Mouse (Mus musculus) kidney, postnatal 36 days (tissue): ENCODE results near the gene Bdkrb1.

Experiments
- DNase-seq, 2 experiments: peaks; one replicate each; pipeline ENCODE4 v3.0.0; 2021 to 2022; ENCODE audit warnings: mixed read lengths in 2 of 2

Bdkrb1 gene

DNA sequence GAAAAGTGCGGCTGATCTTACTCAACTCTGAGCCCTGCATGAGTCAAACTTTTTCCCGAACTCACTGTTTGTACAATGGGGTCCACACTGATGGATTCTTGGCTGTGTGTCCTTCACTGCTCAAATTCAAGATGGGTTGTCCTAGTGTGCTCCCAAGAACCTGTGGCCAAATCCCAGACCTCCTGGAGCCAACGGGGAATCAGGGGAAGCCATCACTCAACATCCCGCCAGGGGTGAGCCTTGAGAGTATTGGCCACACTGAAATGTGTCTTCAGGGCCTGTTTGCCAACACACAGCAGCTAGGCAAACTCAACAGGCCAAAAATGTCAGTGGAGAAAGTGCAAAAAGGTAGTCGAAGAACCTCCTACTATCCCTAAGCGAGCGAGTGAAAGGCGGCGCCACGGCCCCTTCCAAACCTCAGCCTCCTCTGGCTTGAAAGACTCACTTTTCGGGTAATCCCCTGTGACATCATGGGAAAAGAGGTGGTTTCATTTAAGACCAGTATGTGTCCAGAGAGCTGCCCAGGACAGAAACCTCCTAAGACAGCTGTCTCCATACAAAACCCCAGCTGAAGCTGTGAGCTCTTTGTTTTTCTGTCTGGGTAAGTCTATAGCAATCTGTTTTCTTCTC, at the start of gene Bdkrb1:
Gene Bdkrb1, plus strand, starts transcription at position 505 of the 630 bp plus-strand sequence.
- DNase-seq: no peak

DNA sequence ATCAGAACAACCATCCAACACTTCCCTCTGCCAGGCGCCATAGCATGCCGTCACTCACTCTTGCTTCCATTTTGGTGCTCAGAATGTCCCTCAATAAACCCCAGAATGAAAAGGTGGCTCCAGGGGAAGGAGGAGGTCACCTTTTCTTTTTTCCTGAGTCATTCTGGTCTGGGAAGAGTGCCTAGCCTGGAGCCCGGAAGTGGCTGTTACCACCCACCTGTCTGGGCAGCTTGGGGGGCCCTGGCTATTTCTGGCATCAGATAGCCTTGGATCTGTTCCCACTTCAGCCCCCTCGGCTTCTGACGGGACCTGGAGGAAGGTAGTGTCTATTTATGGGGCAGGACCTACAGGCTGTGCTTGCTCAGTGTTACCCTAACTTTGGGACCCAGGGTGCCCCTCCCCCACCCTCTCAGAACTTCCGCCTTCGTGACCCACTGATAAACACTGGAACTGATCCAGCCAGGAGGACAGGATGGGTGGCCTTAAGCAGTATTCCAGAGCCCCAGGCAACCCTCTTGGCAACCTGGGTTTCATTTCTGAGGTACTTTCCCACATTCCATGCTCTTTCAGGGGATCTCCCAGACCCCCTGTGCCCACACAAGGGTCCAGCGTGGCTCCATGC, 48.6 kb upstream of the Bdkrb1 start:
- DNase-seq: peak; percentile 39 to 53

DNA sequence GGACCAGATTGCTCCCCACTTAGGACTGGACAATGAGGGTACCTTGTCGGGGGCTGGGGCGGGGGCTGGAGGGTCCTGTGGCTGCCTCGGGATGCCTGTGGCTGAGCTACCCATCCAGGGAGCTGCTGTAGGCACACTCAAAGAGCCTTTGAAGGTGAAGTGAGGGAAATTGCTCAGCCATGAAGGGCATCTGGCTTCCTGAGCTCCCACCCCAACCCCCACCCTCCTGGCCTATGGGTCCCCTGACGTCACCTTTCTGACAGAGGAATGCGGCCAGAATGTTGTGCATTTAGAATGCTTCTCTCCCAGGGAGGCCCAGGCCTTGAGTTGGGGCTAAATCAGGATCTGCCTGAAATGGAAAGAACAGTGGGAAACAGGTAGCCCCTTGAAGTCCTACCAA, 47.7 kb upstream of the Bdkrb1 start:
- DNase-seq: peak; percentile 44 to 50

DNA sequence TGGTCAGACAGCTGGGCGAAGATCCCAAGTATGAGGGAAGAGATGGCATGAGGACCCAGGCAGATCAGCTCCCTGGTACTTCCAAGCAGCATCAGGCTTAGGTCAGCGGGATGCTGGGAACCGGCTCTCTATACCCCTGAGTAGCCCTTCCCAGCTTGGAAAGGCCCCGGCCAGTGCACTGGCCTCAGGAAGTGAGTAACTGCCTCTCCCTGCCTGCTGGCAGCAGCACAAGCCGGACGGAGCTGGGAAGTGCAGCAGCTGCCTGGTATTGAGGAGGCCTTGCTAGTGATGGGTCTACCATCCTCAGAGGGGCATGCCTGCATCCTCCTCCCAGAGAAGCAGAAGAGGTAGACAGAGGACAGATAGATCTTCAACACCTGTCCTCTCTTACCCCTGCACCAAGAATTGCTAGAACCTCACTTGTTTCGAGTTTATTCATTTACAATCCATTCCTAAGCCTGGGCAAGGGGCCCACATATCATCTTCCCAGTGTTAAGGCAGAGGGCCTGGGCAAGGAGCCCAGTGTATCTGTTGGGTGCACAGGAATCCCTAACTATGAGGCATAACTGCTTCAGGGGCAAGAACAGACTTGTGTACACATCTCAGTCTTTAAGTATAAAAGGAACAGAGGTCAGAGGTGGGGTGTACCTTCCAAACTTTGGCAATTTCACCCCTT, 45.5 kb upstream of the Bdkrb1 start:
- peak; percentile 66 to 72 for DNase-seq

DNA sequence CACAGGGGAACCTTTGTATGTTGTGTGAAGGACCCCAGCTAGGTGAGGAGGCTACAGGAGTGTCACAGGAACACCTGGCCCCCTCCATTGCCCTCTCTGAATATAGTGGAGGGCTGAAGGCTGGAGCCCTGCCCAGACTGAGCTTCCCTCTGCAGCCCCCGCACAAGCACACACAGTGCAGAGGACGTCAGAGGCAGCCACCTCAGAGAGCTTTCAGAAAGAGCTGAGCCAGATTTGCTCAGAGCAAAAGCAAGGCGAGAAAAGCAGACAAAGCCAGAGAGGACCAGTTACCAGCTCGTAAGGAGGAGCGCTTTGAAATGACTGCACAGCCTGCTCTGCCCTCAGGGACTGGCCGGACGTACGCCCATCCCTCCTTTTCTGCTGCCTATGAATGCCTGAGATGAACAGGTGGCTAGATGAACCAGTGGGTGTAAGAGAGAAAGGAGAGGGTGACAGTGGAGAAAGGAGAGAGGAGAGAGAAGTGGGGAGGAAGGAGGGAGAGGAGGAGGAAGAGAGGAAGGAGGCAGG, 41.8 kb upstream of the Bdkrb1 start:
- no peak for DNase-seq

DNA sequence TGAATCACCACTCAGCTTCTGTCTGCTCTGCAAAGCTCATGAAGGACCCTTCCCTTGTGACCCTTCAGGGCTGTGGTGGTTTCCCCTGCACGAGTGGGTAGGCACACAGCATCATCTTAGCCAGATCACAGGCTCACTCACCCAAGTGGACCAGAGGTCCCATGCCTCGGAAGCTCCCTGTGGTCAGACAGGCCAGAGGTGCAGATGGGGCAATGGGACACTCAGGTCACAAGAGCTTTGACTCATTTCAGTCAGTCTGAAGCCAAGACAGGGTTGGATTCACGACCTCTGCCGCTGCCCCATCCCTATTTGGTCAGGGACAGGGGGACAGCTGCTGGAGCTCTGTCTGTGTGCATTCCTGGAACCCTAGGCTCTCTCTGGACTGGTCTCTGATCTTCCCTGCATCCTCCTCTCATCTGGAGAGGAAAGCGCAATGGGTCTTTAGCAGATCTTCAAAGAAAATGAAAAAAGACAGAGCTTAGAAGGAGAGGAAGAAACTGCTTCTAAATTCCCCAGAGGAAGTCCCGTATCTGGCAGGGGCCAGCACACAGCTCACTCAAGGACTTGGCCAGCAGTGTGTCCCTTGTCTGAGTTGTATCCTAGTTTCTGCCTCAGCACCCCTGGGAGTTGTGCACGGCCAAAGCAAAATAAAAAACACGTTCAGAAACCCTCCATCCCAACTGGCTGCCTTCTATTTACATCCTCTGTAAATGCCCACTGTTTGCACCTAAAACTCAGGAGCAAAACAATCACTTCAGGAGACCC, 40.6 kb upstream of the Bdkrb1 start:
- DNase-seq: no peak

DNA sequence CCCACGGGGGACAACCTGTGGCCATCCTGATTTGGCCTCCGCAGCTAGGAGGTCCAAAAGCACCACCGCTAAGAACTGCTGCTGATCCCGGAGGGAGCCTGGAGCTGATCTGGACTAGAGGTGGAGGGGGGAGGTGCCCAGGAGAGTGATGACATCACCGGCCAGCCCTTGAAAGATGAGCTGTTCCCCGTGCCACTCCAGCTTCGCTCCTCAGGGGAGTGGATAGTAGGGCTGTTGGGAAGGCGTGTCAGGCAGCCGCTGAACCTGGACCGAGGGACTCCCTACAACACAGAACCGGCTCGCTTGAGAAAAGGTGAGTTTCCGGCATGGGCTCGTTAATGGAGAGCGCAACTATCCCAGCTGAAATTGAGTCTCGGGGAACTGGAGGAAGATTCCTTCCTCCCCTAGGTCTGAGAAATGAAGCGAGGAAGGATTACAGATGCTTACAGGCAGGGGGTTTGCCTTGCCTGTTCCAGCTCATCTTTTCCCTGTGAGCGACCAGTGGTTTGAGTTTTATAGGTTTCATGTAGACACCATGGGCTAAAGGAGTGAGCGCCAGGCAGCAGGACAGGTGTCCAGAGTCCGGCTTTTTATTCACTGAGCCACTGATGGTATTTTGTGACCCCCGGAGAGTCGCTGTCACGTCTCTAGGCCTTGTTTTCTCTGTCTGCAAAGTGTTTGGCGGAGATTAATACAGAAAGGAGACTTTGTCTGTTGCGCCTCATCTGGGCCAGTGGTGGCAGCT, 39.8 kb upstream of the Bdkrb1 start, which contains the start of gene Bdkrb2:
Gene Bdkrb2, plus strand, starts transcription at position 291 of the 745 bp plus-strand sequence.
- peak; percentile 46 to 56 for DNase-seq

DNA sequence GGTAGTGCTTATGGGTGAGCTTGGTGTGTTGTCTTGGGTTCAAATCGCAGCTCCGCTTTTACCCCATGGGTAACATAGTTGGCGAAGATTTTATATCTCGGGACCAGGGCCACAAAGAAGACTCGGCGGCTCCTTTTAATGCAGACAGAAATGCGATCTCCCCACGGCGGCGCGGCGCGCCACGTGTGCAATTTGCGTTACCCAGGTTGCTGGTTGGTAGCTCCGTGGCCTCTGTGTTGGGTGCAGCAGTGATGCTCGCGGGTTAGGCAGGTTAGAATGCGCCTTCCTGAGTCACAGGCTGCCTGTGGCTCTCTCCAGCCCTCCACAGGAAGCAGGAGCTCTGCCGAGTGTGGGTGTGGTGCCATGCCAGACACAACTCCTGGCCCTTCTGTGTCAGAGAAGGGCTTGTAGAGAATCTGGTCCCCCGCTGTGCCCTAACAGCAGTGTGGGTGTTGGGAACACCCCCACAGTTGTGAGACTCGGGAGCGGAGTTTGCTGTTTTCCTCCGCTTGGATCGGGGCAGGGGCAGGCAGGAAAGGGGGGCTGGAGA, 39.1 kb upstream of the Bdkrb1 start:
- DNase-seq: no peak

DNA sequence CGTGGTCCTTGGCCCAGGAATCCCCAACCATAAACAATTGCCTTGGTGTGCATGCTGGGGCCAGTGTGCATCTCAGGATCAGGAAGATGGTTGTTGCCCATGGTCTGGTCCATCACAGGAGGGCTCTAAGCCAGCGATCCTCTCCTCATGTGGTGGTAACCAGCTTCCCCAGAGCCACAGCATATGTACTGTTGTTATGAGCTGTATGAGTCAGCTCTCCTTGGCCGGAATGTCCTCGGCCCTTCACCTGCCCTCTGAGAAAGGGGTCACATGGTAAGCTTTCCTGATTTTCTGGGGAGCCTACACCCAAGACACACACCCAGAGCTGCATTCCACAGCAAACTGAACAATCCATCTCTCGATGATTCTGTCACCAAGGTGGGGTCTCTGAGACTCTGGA, 37.7 kb upstream of the Bdkrb1 start:
- DNase-seq: no peak

DNA sequence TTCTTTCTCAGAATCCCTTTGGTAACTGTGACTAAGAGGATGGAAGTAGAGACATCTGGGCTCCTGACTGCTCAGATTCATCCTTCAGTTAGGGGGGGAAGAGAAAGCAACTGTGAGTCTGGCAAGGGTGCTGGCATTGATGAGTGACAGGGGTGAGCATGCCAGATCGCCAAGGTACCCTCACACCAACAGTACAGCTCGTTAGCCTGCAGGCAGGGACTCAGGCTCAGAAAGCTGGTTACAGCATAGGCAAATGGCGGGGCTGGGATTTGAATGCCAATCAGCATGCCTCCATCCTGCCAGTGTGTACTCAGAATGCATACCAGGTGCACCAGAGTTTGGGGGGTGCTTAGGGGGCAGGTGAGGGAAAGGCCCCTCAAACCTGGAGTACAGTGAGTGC, 31.0 kb upstream of the Bdkrb1 start:
- no peak for DNase-seq

DNA sequence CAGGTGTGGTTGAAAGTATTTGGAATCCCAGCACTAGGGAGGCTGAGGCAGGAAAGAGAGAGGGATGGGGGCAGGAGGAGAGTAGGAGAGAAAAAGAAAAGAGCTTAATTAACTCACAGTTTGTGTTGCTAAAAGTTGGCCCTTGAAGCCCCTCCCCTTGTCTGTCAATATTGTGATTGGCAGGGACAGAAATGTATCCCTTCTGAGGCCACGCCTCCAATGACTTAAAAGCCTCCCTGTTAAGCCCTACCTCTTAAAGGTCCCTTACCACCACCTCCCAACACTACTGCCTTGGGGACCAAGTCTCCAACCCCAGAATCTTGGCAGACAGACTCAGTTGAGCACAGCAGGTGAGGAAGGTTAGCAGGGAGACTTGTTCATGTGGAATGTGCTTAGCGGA, 30.3 kb upstream of the Bdkrb1 start:
- DNase-seq: no peak

DNA sequence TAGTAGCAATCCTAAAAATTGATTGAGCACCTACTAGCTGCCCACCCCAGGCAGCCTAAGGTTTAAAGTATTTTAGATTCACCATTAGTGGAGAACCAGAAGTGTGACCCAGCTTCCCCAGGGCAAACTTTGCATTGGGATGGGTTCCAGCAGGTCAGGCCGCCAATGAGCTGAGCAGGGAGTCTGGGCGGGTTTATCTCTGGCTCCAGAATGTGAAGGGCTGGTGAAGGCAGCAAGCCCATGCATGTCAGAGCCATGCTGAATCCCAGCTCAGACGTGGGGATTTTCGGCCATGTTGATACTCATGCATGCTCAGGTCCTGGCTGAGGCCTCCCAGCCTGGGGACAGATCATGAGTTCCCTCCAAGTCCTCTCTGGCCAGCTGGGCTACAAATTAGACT, 28.5 kb upstream of the Bdkrb1 start:
- DNase-seq: no peak

DNA sequence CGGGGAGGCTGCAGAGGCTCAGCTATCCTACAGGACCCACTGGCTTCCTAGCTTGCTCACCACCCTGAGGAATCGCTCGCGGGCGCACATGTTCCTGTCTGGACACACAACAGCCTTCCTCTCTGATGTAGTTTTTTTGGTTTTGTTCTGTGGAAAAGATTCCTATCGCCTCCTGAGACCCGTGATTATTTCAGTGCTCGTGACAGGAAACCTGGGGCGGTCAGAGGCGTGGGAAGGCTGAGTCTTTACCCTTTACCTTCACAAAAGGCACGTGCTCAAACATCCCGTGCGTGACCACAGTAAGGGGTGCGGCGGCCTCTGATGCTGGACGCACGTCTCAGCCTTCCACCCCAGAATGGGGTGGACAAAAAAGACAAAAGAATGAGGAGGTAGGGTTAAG, 22.4 kb upstream of the Bdkrb1 start:
- no peak for DNase-seq

DNA sequence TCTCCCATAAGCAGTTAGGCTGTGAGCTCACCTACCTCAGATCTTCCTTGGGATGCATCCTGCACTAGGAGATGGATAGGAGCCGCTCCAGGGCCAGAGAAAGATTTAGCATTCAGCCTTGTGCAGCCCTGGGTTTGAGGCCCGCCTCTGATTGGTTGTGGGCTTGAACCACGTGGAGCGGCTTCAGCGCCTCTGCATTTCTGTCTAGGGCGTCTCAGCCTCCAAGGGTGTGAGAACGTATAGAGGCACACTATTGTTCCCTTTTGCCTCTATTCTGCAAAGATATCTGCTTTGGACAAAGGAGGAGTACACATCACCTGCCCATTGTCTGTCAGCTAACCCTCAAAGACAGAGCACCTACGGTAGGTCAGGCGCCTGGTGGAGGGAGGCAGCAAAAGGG, 20.4 kb upstream of the Bdkrb1 start:
- DNase-seq: no peak

DNA sequence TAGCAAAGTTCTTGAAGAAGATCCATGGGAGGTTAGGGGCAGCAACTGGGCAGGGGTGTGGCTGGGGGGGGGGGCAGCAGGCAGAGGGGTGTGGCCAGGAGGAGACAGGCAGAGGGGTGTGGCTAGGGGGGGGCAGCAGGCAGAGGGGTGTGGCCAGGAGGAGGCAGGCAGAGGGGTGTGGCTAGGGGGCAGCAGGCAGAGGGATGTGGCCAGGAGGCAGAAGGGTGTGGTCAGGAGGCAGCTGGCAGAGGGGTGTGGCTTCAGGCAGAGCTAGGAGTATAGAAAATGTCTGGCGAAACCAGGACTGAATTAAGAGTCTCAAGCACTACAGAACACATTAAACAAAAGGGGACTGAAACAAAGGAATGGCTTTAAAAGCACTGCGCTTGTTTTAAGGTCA, 19.4 kb upstream of the Bdkrb1 start:
- DNase-seq: peak in 1 of 2 experiments; percentile 15

DNA sequence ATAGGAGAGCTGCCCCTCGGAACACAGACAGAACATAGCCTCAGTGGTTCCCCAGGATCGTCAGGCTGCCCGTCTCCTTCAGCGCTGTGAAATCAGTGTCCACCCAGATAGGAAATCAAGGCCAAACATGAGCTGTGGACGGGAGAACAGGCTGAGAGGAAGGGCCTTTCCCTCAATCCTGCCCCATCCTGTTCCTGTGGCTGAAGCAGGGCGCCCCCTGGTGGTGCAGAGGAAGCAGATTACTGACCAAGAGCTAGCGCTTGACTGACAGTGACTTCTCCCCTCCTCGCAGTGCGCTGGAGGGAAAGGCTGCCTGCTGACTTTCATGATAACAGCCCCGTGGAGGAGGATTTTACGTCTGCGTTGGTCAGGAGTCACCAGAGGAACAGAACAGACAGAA, 18.0 kb upstream of the Bdkrb1 start:
- DNase-seq: peak; percentile 78 to 90

DNA sequence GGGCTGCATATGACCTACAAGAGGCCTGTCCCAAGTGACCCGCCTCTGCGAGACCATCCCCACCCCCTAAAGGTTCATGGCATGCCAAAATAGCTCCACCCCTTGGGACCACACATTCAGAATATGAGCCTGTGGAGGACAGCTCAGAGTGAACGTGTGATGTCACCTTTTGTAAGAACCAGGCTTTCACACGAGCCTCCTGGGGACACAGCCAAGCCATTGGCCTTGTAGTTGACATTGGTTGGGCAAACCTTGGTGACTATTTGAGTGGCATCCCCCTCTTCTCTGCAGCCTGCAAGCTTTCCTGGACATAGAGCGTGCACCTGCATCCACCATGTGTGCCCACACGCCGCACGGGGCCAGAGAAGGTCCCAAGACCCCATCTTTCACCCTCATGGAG, 15.4 kb upstream of the Bdkrb1 start:
- no peak for DNase-seq

DNA sequence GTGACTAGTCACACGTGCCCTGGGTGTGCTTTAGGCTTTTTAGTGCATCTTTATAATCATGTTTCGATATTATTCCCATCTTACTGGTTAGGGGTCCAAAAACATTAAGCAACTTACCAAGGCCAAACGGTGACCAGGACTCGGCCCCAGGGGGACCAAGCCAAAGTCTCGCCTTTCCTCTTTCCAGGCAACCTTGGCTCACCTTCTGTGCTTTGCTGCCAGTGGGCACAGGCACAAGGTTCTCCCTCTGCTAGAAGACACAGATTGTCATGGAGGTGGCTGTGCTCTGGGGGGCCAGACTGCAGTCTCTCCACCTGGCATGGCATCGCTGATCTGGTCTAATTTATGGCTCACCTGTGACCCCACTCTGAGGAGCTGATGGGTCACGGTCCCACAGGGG, 12.1 kb upstream of the Bdkrb1 start:
- no peak for DNase-seq

DNA sequence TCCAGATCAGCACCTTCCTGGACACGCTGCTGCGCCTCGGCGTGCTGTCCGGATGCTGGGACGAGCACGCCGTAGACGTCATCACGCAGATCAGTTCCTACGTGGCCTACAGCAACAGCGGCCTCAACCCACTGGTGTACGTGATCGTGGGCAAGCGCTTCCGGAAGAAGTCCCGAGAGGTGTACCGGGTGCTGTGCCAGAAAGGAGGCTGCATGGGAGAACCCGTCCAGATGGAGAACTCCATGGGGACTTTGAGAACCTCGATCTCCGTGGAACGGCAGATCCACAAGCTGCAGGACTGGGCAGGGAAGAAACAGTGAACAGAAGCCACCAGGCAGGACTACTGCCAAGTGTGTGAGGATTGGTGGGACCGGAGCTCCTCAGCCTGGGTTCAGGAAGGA, 10.5 kb upstream of the Bdkrb1 start:
- DNase-seq: no peak

DNA sequence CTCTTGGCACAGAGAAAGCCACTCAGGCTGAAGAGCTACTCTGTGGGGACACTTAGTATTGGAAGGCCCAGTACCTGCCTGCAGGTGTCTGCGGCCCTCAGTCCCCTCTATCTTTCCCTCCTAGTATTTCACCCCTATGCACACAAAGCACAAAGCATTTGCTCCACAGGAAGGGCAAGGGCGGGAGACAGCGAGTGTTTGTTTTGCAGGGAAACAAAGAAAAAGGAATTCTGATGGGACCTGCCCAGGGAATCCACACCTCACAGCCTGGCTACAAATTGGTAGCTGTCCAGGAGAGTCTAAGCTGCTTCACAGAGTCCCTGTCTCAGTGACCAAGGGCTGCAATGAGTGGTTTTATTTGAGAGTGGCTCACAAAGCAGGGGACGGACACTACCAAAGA, 9.4 kb upstream of the Bdkrb1 start:
- DNase-seq: no peak

DNA sequence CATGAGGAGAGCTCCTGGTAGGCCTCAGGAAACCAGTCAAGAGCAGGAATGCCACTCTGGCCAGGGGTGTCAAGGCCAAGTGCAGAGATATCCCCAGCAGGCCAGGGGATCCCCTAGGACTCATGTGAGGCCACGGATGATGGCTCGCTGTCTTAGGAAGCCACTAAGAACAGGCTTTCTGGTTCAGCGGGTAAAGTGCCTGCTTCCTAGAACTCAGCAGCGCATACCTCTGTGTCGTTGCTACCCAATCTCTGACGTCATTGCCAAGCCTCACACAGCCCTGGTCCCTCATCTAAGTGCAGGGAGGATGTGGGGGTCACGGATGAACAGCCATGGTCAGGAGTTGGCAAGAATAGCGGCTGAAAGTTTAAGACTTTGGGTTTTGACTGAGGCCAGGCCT, 5.8 kb upstream of the Bdkrb1 start:
- no peak for DNase-seq

DNA sequence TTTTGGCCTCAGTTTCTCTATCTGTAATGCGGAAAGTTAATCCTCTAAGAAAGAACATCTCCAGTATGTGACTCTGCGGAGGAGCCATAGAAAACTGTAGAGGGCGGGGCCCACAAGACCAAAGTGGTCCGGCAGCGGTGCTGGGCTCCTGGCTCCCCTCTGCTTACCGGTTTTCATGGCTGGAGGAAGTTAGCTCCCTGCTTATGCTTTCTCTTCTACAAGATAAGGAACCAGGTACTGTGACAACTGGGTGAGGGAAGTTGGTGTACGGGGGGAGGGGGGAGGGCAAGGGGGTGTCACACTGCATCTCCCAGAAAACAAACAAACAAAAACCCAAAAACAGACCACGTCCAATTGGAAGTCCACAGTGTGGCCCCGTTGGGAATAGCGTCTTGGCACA, 4.4 kb upstream of the Bdkrb1 start:
- no peak for DNase-seq
